Mouse (Mus musculus) MEL (cell line): ENCODE measurements around the gene Slc9a2. TPM values are rescaled to one million over a fixed set of nuclear protein-coding genes. Genes with fewer than 3 reads are reported as not detected.

ENCODE experiments used
- DNase-seq: peaks from one replicate; pipeline ENCODE4 v3.0.0; 2011; ENCODE audit warnings: low read depth, low spot score
- H3K27ac ChIP-seq: 2 replicates; pipeline ENCODE4 v1.5.1; 2012; ENCODE audit warnings: low read depth, mild to moderate bottlenecking, control low read depth, low read length, moderate library complexity; ENCODE audit not compliant: control insufficient read depth
- H3K27me3 ChIP-seq, 2 experiments: fragments of 150-350 bp in 1 of 2; sonication (generic) in 1 of 2; 2 replicates each; pipeline ENCODE4 v1.6.1; 2012; ENCODE audit warnings: low read length in 2 of 2, mild to moderate bottlenecking in 2 of 2, improper control_type of control experiment in 1 of 2, moderate library complexity in 1 of 2; ENCODE audit not compliant: insufficient read depth in 2 of 2, control insufficient read depth in 1 of 2
- H3K36me3 ChIP-seq, 2 experiments: 2 replicates each; pipeline ENCODE4 v1.6.1; 2012 to 2014; ENCODE audit warnings: low read length in 2 of 2, improper control_type of control experiment in 1 of 2, inconsistent platforms in 1 of 2, mild to moderate bottlenecking in 1 of 2; ENCODE audit not compliant: insufficient read depth in 2 of 2, control insufficient read depth in 1 of 2
- H3K4me1 ChIP-seq, 2 experiments: fragments of 150-350 bp in 1 of 2; sonication (generic) in 1 of 2; 2 replicates each; pipeline ENCODE4 v1.6.1; 2012; ENCODE audit warnings: low read length in 2 of 2, improper control_type of control experiment in 1 of 2, mild to moderate bottlenecking in 1 of 2; ENCODE audit not compliant: insufficient read depth in 2 of 2, control insufficient read depth in 1 of 2
- H3K4me3 ChIP-seq, 2 experiments: fragments of 150-350 bp in 1 of 2; sonication (generic) in 1 of 2; 2 replicates each; pipeline ENCODE4 v1.5.1; 2012; ENCODE audit warnings: low read depth in 2 of 2, low read length in 2 of 2, mild to moderate bottlenecking in 2 of 2, moderate library complexity in 2 of 2, control low read depth in 1 of 2, improper control_type of control experiment in 1 of 2; ENCODE audit not compliant: control insufficient read depth in 1 of 2, insufficient read depth in 1 of 2
- H3K79me2 ChIP-seq: 2 replicates; pipeline ENCODE4 v1.6.1; 2012; ENCODE audit warnings: mild to moderate bottlenecking, low read length, moderate library complexity; ENCODE audit not compliant: control insufficient read depth, poor library complexity, insufficient read depth
- H3K9ac ChIP-seq: 2 replicates; pipeline ENCODE4 v1.6.1; 2012; ENCODE audit warnings: low read depth, mild to moderate bottlenecking, control low read depth, low read length, moderate library complexity; ENCODE audit not compliant: control insufficient read depth, poor library complexity, severe bottlenecking
- H3K9me3 ChIP-seq: fragments of 150-350 bp; sonication (generic); replicated peaks from 2 replicates; pipeline ENCODE4 v1.6.1; 2012; ENCODE audit warnings: mild to moderate bottlenecking, low read length, improper control_type of control experiment, moderate library complexity; ENCODE audit not compliant: insufficient read depth
- CHD1 ChIP-seq: IDR thresholded peaks from 2 replicates; pipeline ENCODE4 v1.6.1; 2012; ENCODE audit warnings: low read depth, mild to moderate bottlenecking, inconsistent platforms, low read length, improper control_type of control experiment
- CHD2 ChIP-seq: IDR thresholded peaks from 2 replicates; pipeline ENCODE4 v1.6.1; 2011; ENCODE audit warnings: low read length, improper control_type of control experiment
- E2F4 ChIP-seq: IDR thresholded peaks from 2 replicates; pipeline ENCODE4 v1.6.1; 2011; ENCODE audit warnings: low read depth, low read length, improper control_type of control experiment, borderline replicate concordance
- ELF1 ChIP-seq: IDR thresholded peaks from 2 replicates; pipeline ENCODE4 v1.6.1; 2014; ENCODE audit warnings: low read depth, mild to moderate bottlenecking, inconsistent platforms, low read length, improper control_type of control experiment, moderate library complexity
- EP300 ChIP-seq, 2 experiments: IDR thresholded peaks; 2 replicates each; pipeline ENCODE4 v1.6.1; 2011; ENCODE audit warnings: improper control_type of control experiment in 2 of 2, low read length in 2 of 2, low read depth in 1 of 2, mild to moderate bottlenecking in 1 of 2
- GABPA ChIP-seq: IDR thresholded peaks from 2 replicates; pipeline ENCODE4 v1.6.1; 2012; ENCODE audit warnings: low read depth, mild to moderate bottlenecking, inconsistent platforms, low read length, improper control_type of control experiment, moderate library complexity
- GATA1 ChIP-seq: IDR thresholded peaks from 2 replicates; pipeline ENCODE4 v1.6.1; 2011; ENCODE audit warnings: low read depth, low read length, improper control_type of control experiment
- HCFC1 ChIP-seq: IDR thresholded peaks from 2 replicates; pipeline ENCODE4 v1.6.1; 2012; ENCODE audit warnings: low read depth, mild to moderate bottlenecking, inconsistent platforms, low read length, improper control_type of control experiment, moderate library complexity
- KAT2A ChIP-seq: conservative IDR thresholded peaks from 2 replicates; pipeline ENCODE4 v1.6.1; 2012; ENCODE audit warnings: low read depth, low read length, improper control_type of control experiment, inconsistent platforms
- MAZ ChIP-seq: IDR thresholded peaks from 2 replicates; pipeline ENCODE4 v1.6.1; 2012; ENCODE audit warnings: low read depth, mild to moderate bottlenecking, inconsistent platforms, low read length, improper control_type of control experiment
- MXI1 ChIP-seq: IDR thresholded peaks from 2 replicates; pipeline ENCODE4 v1.6.1; 2011; ENCODE audit warnings: mild to moderate bottlenecking, low read depth, low read length, improper control_type of control experiment
- NELFE ChIP-seq: IDR thresholded peaks from 2 replicates; pipeline ENCODE4 v1.6.1; 2011; ENCODE audit warnings: low read depth, low read length, improper control_type of control experiment
- POLR2A ChIP-seq, 2 experiments: IDR thresholded peaks; 2 replicates each; pipeline ENCODE4 v1.6.1; 2011 to 2012; ENCODE audit warnings: low read length in 2 of 2, mild to moderate bottlenecking in 2 of 2, control low read depth in 1 of 2, improper control_type of control experiment in 1 of 2, low read depth in 1 of 2, moderate library complexity in 1 of 2; ENCODE audit not compliant: control insufficient read depth in 1 of 2, insufficient read depth in 1 of 2, poor library complexity in 1 of 2
- POLR2AphosphoS5 ChIP-seq: IDR thresholded peaks from 2 replicates; pipeline ENCODE4 v1.6.1; 2012; ENCODE audit warnings: low read depth, borderline replicate concordance, mild to moderate bottlenecking, inconsistent platforms, low read length, moderate library complexity, mixed read lengths
- RAD21 ChIP-seq: IDR thresholded peaks from 2 replicates; pipeline ENCODE4 v1.6.1; 2011; ENCODE audit warnings: mild to moderate bottlenecking, low read depth, low read length, improper control_type of control experiment
- TAL1 ChIP-seq: IDR thresholded peaks from 2 replicates; pipeline ENCODE4 v1.6.1; 2012; ENCODE audit warnings: mild to moderate bottlenecking, inconsistent platforms, low read length, moderate library complexity, mixed read lengths
- TBP ChIP-seq: IDR thresholded peaks from 2 replicates; pipeline ENCODE4 v1.8.0; 2011; ENCODE audit warnings: low read depth, low read length, improper control_type of control experiment
- UBTF ChIP-seq: IDR thresholded peaks from 2 replicates; pipeline ENCODE4 v1.6.1; 2012; ENCODE audit warnings: low read depth, mild to moderate bottlenecking, inconsistent platforms, low read length, improper control_type of control experiment, moderate library complexity, borderline replicate concordance; ENCODE audit not compliant: insufficient read depth
- USF1 ChIP-seq: IDR thresholded peaks from 2 replicates; pipeline ENCODE4 v1.6.1; 2014; ENCODE audit warnings: low read depth, mild to moderate bottlenecking, inconsistent platforms, low read length, improper control_type of control experiment, moderate library complexity
- USF2 ChIP-seq, 2 experiments: IDR thresholded peaks; 2 replicates each; pipeline ENCODE4 v1.6.1; 2011 to 2012; ENCODE audit warnings: improper control_type of control experiment in 2 of 2, low read length in 2 of 2, borderline replicate concordance in 1 of 2, inconsistent platforms in 1 of 2, low read depth in 1 of 2, mild to moderate bottlenecking in 1 of 2; ENCODE audit not compliant: insufficient read depth in 1 of 2
- ZKSCAN1 ChIP-seq: IDR thresholded peaks from 2 replicates; pipeline ENCODE4 v1.6.1; 2012; ENCODE audit warnings: low read depth, mild to moderate bottlenecking, inconsistent platforms, low read length, improper control_type of control experiment, moderate library complexity
- ZMIZ1 ChIP-seq: IDR thresholded peaks from 2 replicates; pipeline ENCODE4 v1.6.1; 2012; ENCODE audit warnings: low read depth, mild to moderate bottlenecking, inconsistent platforms, low read length, improper control_type of control experiment, moderate library complexity
- polyA plus RNA-seq, 2 experiments: library from polyadenylated mRNA; stranded (reverse) in 1 of 2; unstranded in 1 of 2; fragments of >175 nt in 1 of 2; fragments of >200 nt in 1 of 2; gene quantifications; 2 replicates each; pipeline versions ENCODE4 v1.2.1 to v1.2.4; 2012; ENCODE audit warnings: low replicate concordance in 2 of 2, low read depth in 1 of 2; ENCODE audit not compliant: insufficient read length in 2 of 2, insufficient read depth in 1 of 2, missing spikeins in 1 of 2
- total RNA-seq: library from RNA; depleted of rRNA; stranded (reverse); fragments of 300-350 nt; gene quantifications from 2 replicates; pipeline ENCODE4 v1.2.3, GENCODE M21; 2012

The Slc9a2 gene
- total and polyA plus RNA-seq, 3 experiments, result not detected

DNA sequence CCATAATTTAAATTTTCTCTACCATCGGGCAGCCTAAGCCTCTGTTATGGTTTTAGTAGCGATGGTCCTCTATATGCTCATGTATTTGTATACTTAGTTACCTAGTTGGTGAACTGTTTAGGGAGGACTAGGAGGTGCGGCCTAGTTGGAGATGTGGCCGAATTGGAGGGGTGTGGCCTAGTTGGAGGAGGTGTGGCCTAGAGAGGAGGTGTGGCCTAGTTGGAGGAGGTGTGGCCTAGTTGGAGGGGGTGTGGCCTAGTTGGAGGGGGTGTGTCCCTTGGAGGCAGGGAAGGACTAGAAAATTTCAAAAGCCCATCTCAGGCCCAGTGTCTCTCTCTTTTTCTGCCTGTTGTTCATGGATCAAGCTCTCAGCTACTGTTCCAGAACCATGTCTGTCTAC lies 8.9 kb upstream of the Slc9a2 start:
- TF ChIP-seq E2F4, result no peak
- TF ChIP-seq CHD1, result no peak
- no peak for TF ChIP-seq ZMIZ1
- no peak for TF ChIP-seq KAT2A
- TF ChIP-seq RAD21, result no peak
- no peak for TF ChIP-seq UBTF
- TF ChIP-seq USF1, result no peak
- no peak for TF ChIP-seq GATA1
- Histone ChIP-seq H3K9ac (no peak overlapping the region), H3K4me3 (no peak overlapping the region), H3K9me3 (no peaks in the 10 kb centered on the region), H3K79me2 (no peaks in the 10 kb centered on the region), H3K36me3 (no peaks in the 10 kb centered on the region), H3K4me1 (no peaks in the 10 kb centered on the region), H3K27ac (no peak overlapping the region), H3K27me3 (no peaks in the 10 kb centered on the region)
- no peak for DNase-seq

DNA sequence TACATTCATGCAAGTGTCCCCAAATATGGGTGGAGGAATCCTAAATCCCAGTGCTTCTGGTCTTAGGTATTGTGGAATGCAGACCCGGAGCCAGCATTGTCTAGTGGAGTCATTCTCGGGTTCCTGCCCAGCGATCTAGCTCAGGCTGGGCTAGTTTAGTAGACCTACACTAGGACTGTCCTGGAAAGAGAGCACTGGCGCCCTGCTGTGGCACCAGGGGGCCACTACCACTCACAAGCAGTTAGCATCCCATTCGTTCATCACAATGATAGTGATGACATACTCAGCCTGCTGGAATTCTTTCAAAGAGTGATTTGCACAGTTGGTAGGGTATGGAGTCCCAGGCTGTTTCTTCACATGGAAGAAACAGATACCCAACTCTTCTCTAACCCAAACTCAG lies 3.1 kb upstream of the Slc9a2 start:
- no peaks in the 10 kb centered on the region for H3K36me3 ChIP-seq
- no peak overlapping the region for H3K4me3 ChIP-seq
- no peaks in the 10 kb centered on the region for H3K27me3 ChIP-seq
- H3K9me3 ChIP-seq, result no peaks in the 10 kb centered on the region
- no peak for DNase-seq
- no peak overlapping the region for H3K27ac ChIP-seq
- H3K4me1 ChIP-seq, result no peaks in the 10 kb centered on the region
- H3K9ac ChIP-seq, result no peak overlapping the region
- H3K79me2 ChIP-seq, result no peaks in the 10 kb centered on the region
- TF ChIP-seq GATA1 (no peak), POLR2A (IDR thresholded peaks at IDR 0.05; ENCODE audit: control insufficient read depth in 1 of 2, insufficient read depth in 1 of 2, low read depth in 1 of 2, low read length in 2 of 2, poor library complexity in 1 of 2) (no peak), HCFC1 (no peak)

DNA sequence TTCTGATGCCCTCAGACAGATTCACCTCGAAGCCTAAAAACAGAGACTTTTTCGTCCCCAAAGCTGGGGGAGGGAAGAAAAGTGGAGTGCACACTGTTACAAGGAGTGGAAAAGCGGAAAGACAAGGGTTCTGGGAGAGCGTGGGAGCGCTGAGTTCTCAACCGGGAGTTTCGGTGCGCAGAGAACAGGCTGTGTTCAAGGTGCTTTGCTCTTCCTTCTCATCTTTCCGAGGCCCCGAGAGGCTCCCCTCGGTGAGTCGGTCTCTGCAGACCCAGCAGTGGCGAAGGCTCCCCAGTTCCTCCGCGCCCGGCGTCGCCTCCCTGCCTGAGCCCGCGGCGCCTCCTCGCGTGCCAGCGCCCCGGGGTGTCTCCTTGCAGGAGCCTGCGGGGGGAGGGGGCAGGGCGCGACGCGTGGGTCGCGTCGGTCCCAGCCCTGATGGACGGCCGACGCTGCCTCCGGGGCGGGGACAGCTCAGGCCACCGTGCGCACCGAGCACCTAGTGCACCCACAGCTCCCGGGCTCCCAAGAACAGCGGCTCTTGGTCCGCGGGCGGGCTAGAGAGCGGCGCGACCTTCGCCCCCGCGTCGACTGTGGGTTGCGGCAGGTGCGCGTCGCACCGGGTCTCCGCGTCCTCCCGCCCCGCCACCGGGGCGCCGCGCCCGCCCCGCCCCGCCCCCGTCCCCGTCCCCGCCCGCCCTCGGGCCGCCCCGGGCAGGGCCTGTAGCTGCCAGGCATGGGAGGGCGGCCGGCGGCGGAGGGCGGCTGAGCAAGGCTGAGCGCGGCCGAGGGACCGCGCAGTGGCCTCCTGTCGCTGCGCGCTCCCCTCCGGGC lies 709 bp downstream of the Slc9a2 start:
- no peak for TF ChIP-seq USF1
- TF ChIP-seq MXI1, result no peak
- TF ChIP-seq MAZ, result no peak
- TF ChIP-seq TBP, result no peak
- TF ChIP-seq POLR2AphosphoS5, result no peak
- no peak for TF ChIP-seq ZMIZ1
- no peak for TF ChIP-seq GABPA
- TF ChIP-seq POLR2A (IDR thresholded peaks at IDR 0.05; ENCODE audit: control insufficient read depth in 1 of 2, insufficient read depth in 1 of 2, low read depth in 1 of 2, low read length in 2 of 2, poor library complexity in 1 of 2), result no peak
- TF ChIP-seq CHD2, result no peak
- TF ChIP-seq HCFC1, result no peak
- TF ChIP-seq ZKSCAN1, result no peak
- no peak for TF ChIP-seq GATA1
- TF ChIP-seq EP300 (IDR thresholded peaks at IDR 0.05; ENCODE audit: low read depth in 1 of 2, low read length in 2 of 2), result no peak
- TF ChIP-seq TAL1, result no peak
- TF ChIP-seq NELFE, result no peak
- no peak for TF ChIP-seq USF2 (IDR thresholded peaks at IDR 0.05; ENCODE audit: borderline replicate concordance in 1 of 2, insufficient read depth in 1 of 2, low read depth in 1 of 2, low read length in 2 of 2)
- no peak for TF ChIP-seq ELF1
- no peak overlapping the region for H3K4me3 ChIP-seq
- H3K9ac ChIP-seq, result no peak overlapping the region
- H3K4me1 ChIP-seq, result no peaks in the 10 kb centered on the region
- no peak for DNase-seq
- no peaks in the 10 kb centered on the region for H3K27me3 ChIP-seq
- H3K36me3 ChIP-seq, result no peaks in the 10 kb centered on the region
- no peaks in the 10 kb centered on the region for H3K9me3 ChIP-seq
- no peaks in the 10 kb centered on the region for H3K79me2 ChIP-seq
- H3K27ac ChIP-seq, result no peak overlapping the region
